Mouse (Mus musculus) liver, embryonic 13.5 days (tissue): ENCODE results near the gene Kcnj2. TPM values are rescaled to one million over a fixed set of nuclear protein-coding genes. Genes with fewer than 3 reads are reported as not detected.

Experiments
- ATAC-seq: fragments of 200-750 bp; cut with Nextera tagmentation; 2 replicates; pipeline ENCODE4 v1.8.0; 2017; ENCODE audit warnings: low read depth, mild to moderate bottlenecking, moderate number of reproducible peaks, moderate library complexity
- DNase-seq: peaks from one replicate; pipeline ENCODE4 v3.0.0; 2022
- H3K27ac ChIP-seq: fragments of 300-500 bp; sonication (generic); 2 replicates; pipeline ENCODE4 v1.5.1; 2015; ENCODE audit warnings: moderate library complexity, mild to moderate bottlenecking, inconsistent platforms
- H3K27me3 ChIP-seq: fragments of 300-500 bp; sonication (generic); 2 replicates; pipeline ENCODE4 v1.6.1; 2015; ENCODE audit warnings: mild to moderate bottlenecking, inconsistent platforms
- H3K36me3 ChIP-seq: fragments of 300-500 bp; sonication (generic); 2 replicates; pipeline ENCODE4 v1.6.1; 2015; ENCODE audit warnings: mild to moderate bottlenecking, inconsistent platforms
- H3K4me1 ChIP-seq: fragments of 300-500 bp; sonication (generic); replicated peaks from 2 replicates; pipeline ENCODE4 v1.6.1; 2015; ENCODE audit warnings: inconsistent platforms
- H3K4me2 ChIP-seq: fragments of 300-500 bp; sonication (generic); 2 replicates; pipeline ENCODE4 v1.6.1; 2015; ENCODE audit warnings: inconsistent platforms, mild to moderate bottlenecking, moderate library complexity
- H3K4me3 ChIP-seq: fragments of 300-500 bp; sonication (generic); replicated peaks from 2 replicates; pipeline ENCODE4 v1.5.1; 2015; ENCODE audit warnings: mild to moderate bottlenecking, inconsistent platforms
- H3K9ac ChIP-seq: fragments of 300-500 bp; sonication (generic); 2 replicates; pipeline ENCODE4 v1.6.1; 2015; ENCODE audit warnings: mild to moderate bottlenecking, inconsistent platforms
- H3K9me3 ChIP-seq: fragments of 300-500 bp; sonication (generic); replicated peaks from 2 replicates; pipeline ENCODE4 v1.6.1; 2016; ENCODE audit warnings: inconsistent platforms
- WGBS: fragments of 180-500 bp; shearing (Covaris S2); methylation state at CpG from one replicate; pipeline ENCODE4 v1.1.7; 2015; ENCODE audit not compliant: insufficient replicate concordance; 5-methylcytosine and 5-hydroxymethylcytosine counted together
- polyA plus RNA-seq: library from polyadenylated mRNA; unstranded; fragments of >200 nt; fragmentation: Nextera tagmentation; extraction: Ambion mirVana; gene quantifications from 2 replicates; pipeline ENCODE4 v1.2.1, GENCODE M21; 2015

The Kcnj2 gene
- polyA plus RNA-seq, 1 experiment from 2014 or later: 0.23 TPM

DNA sequence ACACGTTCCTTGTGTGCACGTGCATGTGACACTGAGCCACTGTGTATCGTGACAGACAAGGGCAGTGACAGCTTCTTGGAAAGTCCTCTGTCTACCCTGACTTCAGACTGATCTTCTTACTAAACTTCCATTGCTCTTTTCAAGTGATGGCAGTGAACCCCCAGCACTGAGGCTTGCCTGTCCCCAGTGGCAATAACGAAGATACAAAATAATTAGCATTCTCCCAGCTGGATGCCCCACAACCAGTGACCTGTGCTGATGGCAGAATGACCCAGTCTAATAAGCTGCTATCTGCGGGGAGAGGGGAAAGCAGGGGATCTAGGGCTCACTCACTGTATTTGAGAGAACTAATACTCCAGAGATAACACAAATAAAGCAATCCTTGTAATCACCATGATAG lies 5.7 kb upstream of the Kcnj2 start:
- H3K4me3 ChIP-seq: no peak overlapping the region
- peaks cover 8% of the 10 kb centered on the region; the same call in 1 of the 2 replicates for H3K4me1 ChIP-seq
- no peaks in the 10 kb centered on the region for H3K27me3 ChIP-seq
- no peak overlapping the region for H3K27ac ChIP-seq
- DNase-seq (no peak), ATAC-seq (no peak)
- no peaks in the 10 kb centered on the region for H3K9me3 ChIP-seq
- no peak overlapping the region for H3K4me2 ChIP-seq
- 49% methylated on average over 5 of the region's 5 CpGs for WGBS
- no peaks in the 10 kb centered on the region for H3K36me3 ChIP-seq
- no peak overlapping the region for H3K9ac ChIP-seq

DNA sequence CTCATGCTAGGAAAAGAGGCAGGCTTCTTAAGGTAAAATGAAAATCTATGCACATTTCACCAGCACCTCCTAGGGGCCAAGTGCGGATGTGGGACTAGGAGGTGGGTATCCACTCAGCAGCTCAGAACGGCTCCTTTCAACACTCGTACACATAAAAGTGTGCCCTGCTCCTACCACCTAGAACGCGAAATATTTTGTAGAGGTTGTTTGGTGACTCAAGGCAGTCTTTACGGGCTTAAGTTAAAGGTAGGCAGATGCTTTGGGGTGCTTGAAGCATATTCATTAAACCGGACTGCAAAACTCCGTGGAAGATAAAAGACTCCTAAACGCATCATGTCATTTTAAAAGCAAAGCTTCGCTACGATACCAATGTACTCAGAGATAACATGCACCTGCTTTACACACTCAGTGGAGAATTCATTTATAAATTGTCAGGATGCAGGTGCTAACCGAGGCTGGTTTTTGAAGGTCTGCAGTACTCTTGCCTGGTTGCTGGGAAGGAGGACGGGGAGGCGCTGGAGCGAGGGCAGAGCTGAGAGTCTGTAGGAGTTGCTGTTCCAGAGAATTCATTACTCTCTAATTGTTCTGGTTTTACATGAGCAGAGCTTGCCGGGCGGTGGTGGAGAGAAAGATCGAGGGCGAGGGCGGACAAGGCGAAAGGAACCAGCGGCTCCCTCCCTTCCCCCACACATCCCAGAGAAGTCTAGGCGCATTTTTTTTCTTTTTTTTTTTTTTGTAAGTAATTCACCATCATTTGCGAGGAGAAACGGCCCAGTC lies 1.0 kb upstream of the Kcnj2 start:
- Histone ChIP-seq H3K27ac (no peak overlapping the region), H3K4me3 (peak overlapping the region; percentile 62), H3K4me1 (peaks cover 13% of the 10 kb centered on the region), H3K4me2 (peak overlapping the region; percentile 88), H3K9ac (peak overlapping the region; percentile 57), H3K27me3 (peaks cover 24% of the 10 kb centered on the region), H3K36me3 (no peaks in the 10 kb centered on the region), H3K9me3 (no peaks in the 10 kb centered on the region)
- peak; percentile 3 for DNase-seq
- peak; percentile 23 for ATAC-seq
- under 1% methylated on average over 25 of the region's 25 CpGs for whole genome bisulfite sequencing

DNA sequence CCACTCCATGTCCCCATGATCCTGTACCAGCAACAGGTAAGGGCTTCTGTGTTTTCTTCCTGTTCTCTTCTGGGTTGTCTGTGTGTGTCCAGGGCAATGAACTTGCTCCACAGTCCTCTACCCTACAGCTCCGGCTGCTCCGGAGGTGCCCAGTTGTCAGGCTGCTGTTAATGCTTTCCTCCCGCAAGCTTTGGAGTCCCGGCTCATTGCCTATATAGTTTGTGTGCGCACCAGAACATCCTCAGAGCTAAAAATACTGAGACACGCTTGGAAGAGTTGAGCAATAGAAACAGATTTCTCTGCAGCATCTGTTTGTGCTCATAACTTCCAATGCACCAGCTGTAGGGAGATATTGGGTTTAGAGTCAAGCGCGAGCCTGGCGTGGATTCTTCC lies 331 bp downstream of the Kcnj2 start:
- Histone ChIP-seq H3K4me3 (peak overlapping the region; percentile 62), H3K27me3 (peaks cover 24% of the 10 kb centered on the region), H3K27ac (no peak overlapping the region), H3K9me3 (no peaks in the 10 kb centered on the region), H3K9ac (no peak overlapping the region), H3K36me3 (no peaks in the 10 kb centered on the region), H3K4me2 (peak overlapping the region; percentile 88), H3K4me1 (peaks cover 13% of the 10 kb centered on the region)
- WGBS: 2% methylated on average over 9 of the region's 9 CpGs
- DNase-seq (no peak), ATAC-seq (peak; percentile 45)

DNA sequence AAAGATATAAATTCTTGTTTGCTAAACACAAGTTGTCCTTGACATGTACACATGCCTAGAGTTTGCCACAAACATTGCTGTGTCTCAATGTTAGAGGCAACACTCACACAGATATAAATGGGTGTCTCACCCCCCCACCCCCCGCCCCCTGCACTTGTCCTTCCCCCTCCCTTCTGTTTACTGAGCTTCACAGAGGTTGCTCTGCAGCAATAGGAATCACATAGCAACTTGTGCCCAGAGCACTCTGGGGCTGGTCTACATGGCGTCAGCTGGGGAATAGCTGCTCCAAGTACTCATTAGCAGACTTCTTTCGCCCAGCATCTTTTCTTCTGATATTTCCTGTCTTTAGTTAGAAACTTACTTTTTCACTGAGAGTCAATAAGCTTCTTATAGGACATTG lies 1.8 kb downstream of the Kcnj2 start:
- no peak for DNase-seq
- H3K4me3 ChIP-seq: no peak overlapping the region
- no peak overlapping the region for H3K27ac ChIP-seq
- H3K9ac ChIP-seq: no peak overlapping the region
- peaks cover 13% of the 10 kb centered on the region for H3K4me1 ChIP-seq
- WGBS: 64% methylated on average over 3 of the region's 3 CpGs
- no peak for ATAC-seq
- H3K9me3 ChIP-seq: no peaks in the 10 kb centered on the region
- no peak overlapping the region for H3K4me2 ChIP-seq
- peaks cover 24% of the 10 kb centered on the region for H3K27me3 ChIP-seq
- no peaks in the 10 kb centered on the region for H3K36me3 ChIP-seq

DNA sequence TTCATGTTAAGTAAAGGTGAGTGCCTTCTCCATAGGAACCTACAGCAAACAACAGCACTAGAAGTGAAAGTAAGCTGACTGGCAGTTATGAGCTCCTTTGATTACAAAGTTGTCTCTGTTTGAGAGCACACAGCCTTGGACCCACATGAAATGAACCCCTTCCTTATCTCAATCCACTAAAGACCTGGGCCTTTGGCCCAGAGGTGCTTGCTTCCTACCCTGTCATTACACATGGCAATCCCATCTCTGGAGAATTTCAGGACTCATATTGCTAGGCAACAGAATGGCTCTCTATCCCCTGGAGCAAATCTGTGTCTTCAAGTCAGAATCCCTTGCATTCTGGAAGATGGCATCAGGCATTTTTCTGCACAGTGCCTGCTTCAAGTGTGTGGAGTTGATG lies 4.5 kb downstream of the Kcnj2 start:
- H3K27me3 ChIP-seq: peaks cover 22% of the 10 kb centered on the region
- peaks cover 3% of the 10 kb centered on the region for H3K4me1 ChIP-seq
- ATAC-seq: no peak
- H3K4me3 ChIP-seq: no peak overlapping the region
- no peaks in the 10 kb centered on the region for H3K9me3 ChIP-seq
- no peak overlapping the region for H3K27ac ChIP-seq
- H3K4me2 ChIP-seq: no peak overlapping the region
- no peaks in the 10 kb centered on the region for H3K36me3 ChIP-seq
- no peak for DNase-seq
- no peak overlapping the region for H3K9ac ChIP-seq

DNA sequence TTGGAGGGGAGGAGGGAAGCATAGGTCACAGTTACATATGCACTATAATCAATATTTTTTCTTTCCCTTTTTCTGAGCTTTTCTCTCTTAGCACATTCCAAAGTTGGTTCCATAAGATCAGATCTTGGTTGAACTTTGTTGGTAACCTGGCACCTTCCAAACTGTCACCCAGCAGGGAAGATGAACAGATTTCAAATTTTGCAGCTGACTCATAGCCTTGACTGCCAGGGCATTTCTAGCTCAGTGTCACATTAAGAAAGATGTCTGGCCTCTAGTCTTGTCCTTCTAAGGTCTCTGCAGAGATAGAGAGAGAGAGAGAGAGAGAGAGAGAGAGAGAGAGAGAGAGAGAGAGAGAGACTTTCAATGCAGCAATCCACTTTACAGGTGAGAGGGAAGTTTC lies 8.2 kb downstream of the Kcnj2 start:
- Histone ChIP-seq H3K9me3 (no peaks in the 10 kb centered on the region), H3K36me3 (no peaks in the 10 kb centered on the region)
- DNase-seq: no peak

DNA sequence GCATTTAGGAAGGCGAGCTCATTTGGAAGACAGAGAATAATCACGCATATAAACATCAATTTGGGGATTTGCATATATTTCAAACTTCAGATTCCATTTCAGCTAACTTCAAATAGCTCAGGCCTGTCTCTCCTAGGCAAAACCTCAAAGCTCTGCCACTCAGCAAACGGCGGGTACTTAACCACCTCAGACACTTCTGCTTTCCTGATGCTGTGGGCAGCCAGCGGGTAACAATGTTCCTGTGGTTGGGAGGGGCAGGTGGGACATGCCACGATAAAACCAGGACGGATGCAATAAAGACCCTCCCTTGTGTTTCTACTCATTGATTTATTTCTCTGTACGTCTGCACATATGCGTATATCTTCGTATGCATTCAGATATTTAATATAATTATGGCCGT lies 12.1 kb downstream of the Kcnj2 start:
- Histone ChIP-seq H3K4me2 (no peak overlapping the region), H3K9me3 (no peaks in the 10 kb centered on the region), H3K9ac (no peak overlapping the region), H3K4me1 (no peaks in the 10 kb centered on the region), H3K27ac (no peak overlapping the region), H3K4me3 (no peak overlapping the region), H3K27me3 (no peaks in the 10 kb centered on the region), H3K36me3 (no peaks in the 10 kb centered on the region)
- ATAC-seq (no peak), DNase-seq (no peak)
- 49% methylated on average over 11 of the region's 11 CpGs for WGBS

More for the DNA sequence above, 8.2 kb downstream of the Kcnj2 start:
- no peak overlapping the region for H3K9ac ChIP-seq
- no peak for ATAC-seq
- H3K4me2 ChIP-seq: no peak overlapping the region
- no peaks in the 10 kb centered on the region for H3K27me3 ChIP-seq
- H3K27ac ChIP-seq: no peak overlapping the region
- H3K4me3 ChIP-seq: no peak overlapping the region
- H3K4me1 ChIP-seq: no peaks in the 10 kb centered on the region

DNA sequence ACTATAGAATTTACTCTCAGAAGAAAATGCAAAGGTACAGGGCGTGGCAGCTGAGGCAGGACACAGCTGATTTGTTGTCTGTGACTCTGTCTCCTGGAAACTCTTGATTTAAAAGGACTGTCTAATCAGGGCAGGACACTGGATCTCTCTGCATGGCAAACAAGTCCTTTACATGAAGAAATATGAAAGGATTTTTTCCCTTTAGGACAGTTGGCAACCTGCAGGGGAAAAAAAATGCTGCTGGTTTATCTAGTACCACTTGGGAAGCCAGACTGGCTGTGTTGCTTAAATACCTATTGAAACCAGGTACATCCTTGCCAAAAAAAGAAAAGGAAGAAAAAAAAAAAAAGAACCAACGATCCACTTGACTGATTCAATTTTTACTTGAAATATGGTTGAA lies 17.0 kb downstream of the Kcnj2 start:
- no peak overlapping the region for H3K27ac ChIP-seq
- H3K9ac ChIP-seq: no peak overlapping the region
- H3K36me3 ChIP-seq: no peaks in the 10 kb centered on the region
- no peak overlapping the region for H3K4me2 ChIP-seq
- WGBS: 43% methylated on average over 2 of the region's 2 CpGs
- H3K27me3 ChIP-seq: no peaks in the 10 kb centered on the region
- H3K4me1 ChIP-seq: no peaks in the 10 kb centered on the region
- ATAC-seq (no peak), DNase-seq (no peak)
- no peak overlapping the region for H3K4me3 ChIP-seq
- no peaks in the 10 kb centered on the region for H3K9me3 ChIP-seq

DNA sequence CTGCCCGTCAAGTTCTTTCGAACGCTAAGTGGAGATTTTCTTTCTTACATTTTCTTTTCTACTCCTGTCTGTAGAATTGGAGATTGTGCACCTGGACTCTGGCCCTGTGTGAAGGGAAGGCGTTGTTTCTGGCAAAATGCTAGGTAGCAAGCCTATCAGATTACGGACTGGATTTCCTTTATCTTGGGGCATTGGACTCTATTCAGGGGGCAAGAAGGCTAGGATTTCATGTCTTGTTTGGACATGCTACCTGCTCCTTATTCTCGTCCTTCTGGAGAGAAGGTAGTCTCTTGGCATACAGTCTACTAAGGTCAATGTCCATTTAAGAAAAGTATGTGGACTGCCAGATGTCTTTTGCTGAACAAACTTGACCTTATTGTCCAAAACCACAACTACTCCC lies 21.0 kb downstream of the Kcnj2 start:
- Histone ChIP-seq H3K27me3 (no peaks in the 10 kb centered on the region), H3K9ac (no peak overlapping the region), H3K27ac (no peak overlapping the region), H3K4me3 (no peak overlapping the region), H3K36me3 (no peaks in the 10 kb centered on the region), H3K4me2 (no peak overlapping the region), H3K4me1 (no peaks in the 10 kb centered on the region), H3K9me3 (no peaks in the 10 kb centered on the region)
- no peak for DNase-seq
- 68% methylated on average over 6 of the region's 6 CpGs for WGBS
- ATAC-seq: no peak

DNA sequence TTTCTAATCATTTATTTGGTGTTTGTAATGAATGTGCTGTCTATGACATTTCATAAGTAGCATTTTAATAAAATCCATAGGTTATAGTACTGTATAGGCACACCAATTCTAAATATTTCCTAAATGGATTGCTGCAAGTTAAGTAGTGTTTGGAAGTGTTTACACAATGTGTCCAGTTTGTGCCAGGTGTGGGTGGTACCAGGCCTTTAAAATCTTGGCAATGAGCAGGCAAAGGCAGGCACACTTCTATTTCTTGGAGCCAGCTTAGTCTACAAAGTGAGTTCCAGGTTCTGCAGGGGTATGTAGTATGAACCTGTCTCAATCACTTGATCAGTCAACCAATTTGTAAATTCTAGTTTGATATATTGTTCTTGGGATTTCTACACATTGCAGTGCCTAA lies 22.3 kb downstream of the Kcnj2 start:
- no peaks in the 10 kb centered on the region for H3K9me3 ChIP-seq
- ATAC-seq (no peak), DNase-seq (no peak)
- H3K36me3 ChIP-seq: no peaks in the 10 kb centered on the region
- H3K27ac ChIP-seq: no peak overlapping the region
- H3K4me3 ChIP-seq: no peak overlapping the region
- H3K27me3 ChIP-seq: no peaks in the 10 kb centered on the region
- no peak overlapping the region for H3K4me2 ChIP-seq
- H3K4me1 ChIP-seq: no peaks in the 10 kb centered on the region
- H3K9ac ChIP-seq: no peak overlapping the region

DNA sequence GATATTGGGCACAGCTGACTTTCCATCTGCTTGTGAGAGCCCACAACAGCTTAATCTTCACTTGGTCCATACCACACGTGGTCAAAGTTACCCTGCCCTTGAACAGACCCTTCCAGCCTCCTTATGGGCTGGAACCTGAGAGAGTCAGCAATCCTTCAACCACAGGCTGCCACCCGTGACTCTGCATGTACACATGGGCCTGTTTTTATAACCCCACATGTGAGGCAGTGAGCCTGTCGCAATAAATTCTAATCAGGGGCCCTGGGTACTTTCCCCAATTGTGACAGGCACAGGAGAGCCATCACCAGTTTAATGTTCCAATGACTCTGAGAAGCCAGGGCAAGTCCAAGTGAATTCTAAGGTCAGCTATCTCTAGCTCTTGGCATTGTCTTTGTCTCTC lies 22.8 kb downstream of the Kcnj2 start:
- H3K4me2 ChIP-seq: no peak overlapping the region
- 20% methylated on average over 3 of the region's 3 CpGs for WGBS
- H3K4me3 ChIP-seq: no peak overlapping the region
- no peak for ATAC-seq
- H3K36me3 ChIP-seq: no peaks in the 10 kb centered on the region
- DNase-seq: no peak
- H3K9me3 ChIP-seq: no peaks in the 10 kb centered on the region
- no peaks in the 10 kb centered on the region for H3K27me3 ChIP-seq
- H3K4me1 ChIP-seq: no peaks in the 10 kb centered on the region
- H3K9ac ChIP-seq: no peak overlapping the region
- no peak overlapping the region for H3K27ac ChIP-seq

DNA sequence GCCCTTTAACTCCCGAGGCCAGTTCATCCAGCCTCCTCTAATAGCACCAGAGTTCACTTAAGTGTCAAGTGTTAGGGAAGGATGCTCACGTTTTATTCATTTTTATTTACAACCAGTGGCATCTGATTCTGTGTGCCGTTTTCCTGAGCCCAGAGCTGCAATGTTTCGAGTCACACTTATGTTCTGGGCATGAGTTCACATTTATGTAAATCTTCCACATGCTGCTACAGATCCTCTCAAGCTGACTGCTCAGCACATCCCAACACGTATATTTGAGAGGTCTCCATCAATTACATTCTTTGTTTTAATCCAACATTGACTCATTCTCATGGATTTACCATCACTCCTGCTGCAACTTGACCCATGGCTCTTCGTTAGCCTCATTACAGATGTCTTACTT lies 25.2 kb downstream of the Kcnj2 start:
- Histone ChIP-seq H3K4me2 (no peak overlapping the region), H3K36me3 (no peaks in the 10 kb centered on the region), H3K9ac (no peak overlapping the region), H3K4me3 (no peak overlapping the region), H3K4me1 (no peaks in the 10 kb centered on the region), H3K27me3 (no peaks in the 10 kb centered on the region), H3K9me3 (no peaks in the 10 kb centered on the region), H3K27ac (no peak overlapping the region)
- no peak for ATAC-seq
- DNase-seq: no peak
- WGBS: 59% methylated on average over 6 of the region's 6 CpGs
